Mouse (Mus musculus): Measurements from ENCODE around the gene Cnn1.

DNA sequence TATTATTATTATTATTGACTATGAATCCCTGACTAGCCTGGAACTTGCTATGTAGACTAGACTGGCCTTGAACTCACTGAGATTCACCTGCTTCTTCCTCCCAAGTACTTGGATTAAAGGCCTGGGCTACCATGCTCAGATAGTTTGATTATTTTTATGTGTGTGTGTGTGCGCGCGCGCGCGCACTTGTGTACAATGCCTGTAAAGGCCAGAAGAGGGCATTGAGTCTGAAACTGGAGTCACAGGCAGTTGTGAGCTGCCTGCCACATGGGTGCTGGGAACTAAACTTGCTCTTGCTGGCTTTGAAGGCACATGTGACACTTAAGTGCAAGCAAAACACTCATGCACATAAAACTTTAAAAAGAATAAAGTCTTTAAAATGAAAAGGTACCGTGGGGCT, 9.7 kb upstream of the Cnn1 start:
- TF ChIP-seq CTCF (IDR thresholded peaks at IDR 0.05; ENCODE audit: low read depth): no peak
- TF ChIP-seq EP300 (IDR thresholded peaks at IDR 0.05; ENCODE audit: low read depth): no peak
